Mouse (Mus musculus): ENCODE measurements around the gene Olfr288.
A peak's percentile ranks its signal among the peaks of the same experiment; 100 is the strongest.

Olfr288 gene

GRCm38 (mm10) chr15:98195442-98195841, at the start of gene Olfr288:
TSS of gene Olfr288 (minus strand) at chr15:98195542.
- DNase-seq (ENCODE audit: low read depth in 1 of 2, low spot score in 2 of 2): no peak

- DNase-seq (ENCODE audit: low read depth in 1 of 2, low spot score in 2 of 2): no peak
Observed at GRCm38 (mm10) chr15:98235442-98235841, 40.1 kb upstream of the Olfr288 start.

GRCm38 (mm10) chr15:98234350-98234749, 39.0 kb upstream of the Olfr288 start, which contains the start of gene Olfr286:
TSS of gene Olfr286 (minus strand) at chr15:98234450.
- DNase-seq (ENCODE audit: low read depth in 1 of 2, low spot score in 2 of 2): no peak

- no peak for DNase-seq (ENCODE audit: low read depth in 1 of 2, low spot score in 2 of 2)
Observed at GRCm38 (mm10) chr15:98226096-98226495, 30.8 kb upstream of the Olfr288 start.

GRCm38 (mm10) chr15:98225610-98226009, 30.3 kb upstream of the Olfr288 start:
- DNase-seq (ENCODE audit: low read depth in 1 of 2, low spot score in 2 of 2): no peak

- DNase-seq (ENCODE audit: low read depth in 1 of 2, low spot score in 2 of 2): no peak
Observed at GRCm38 (mm10) chr15:98222377-98222776, 27.0 kb upstream of the Olfr288 start.

GRCm38 (mm10) chr15:98220877-98221276, 25.5 kb upstream of the Olfr288 start, which contains the start of the genes Gm44579 and Olfr287:
TSS of gene Gm44579 (minus strand) at chr15:98220977.
TSS of gene Olfr287 (minus strand) at chr15:98221056.
- DNase-seq (ENCODE audit: low read depth in 1 of 2, low spot score in 2 of 2): no peak

- no peak for DNase-seq (ENCODE audit: low read depth in 1 of 2, low spot score in 2 of 2)
Observed at GRCm38 (mm10) chr15:98214130-98214529, 18.8 kb upstream of the Olfr288 start.

- no peak for DNase-seq (ENCODE audit: low read depth in 1 of 2, low spot score in 2 of 2)
Observed at GRCm38 (mm10) chr15:98213336-98213870, 18.1 kb upstream of the Olfr288 start.

GRCm38 (mm10) chr15:98209676-98210075, 14.3 kb upstream of the Olfr288 start:
- DNase-seq (ENCODE audit: low read depth in 1 of 2, low spot score in 2 of 2): no peak

- no peak for DNase-seq (ENCODE audit: low read depth in 1 of 2, low spot score in 2 of 2)
Observed at GRCm38 (mm10) chr15:98184456-98184855, 10.9 kb downstream of the Olfr288 start.

- no peak for DNase-seq (ENCODE audit: low read depth in 1 of 2, low spot score in 2 of 2)
Observed at GRCm38 (mm10) chr15:98181856-98182570, 13.3 kb downstream of the Olfr288 start.

GRCm38 (mm10) chr15:98181132-98181711, 14.1 kb downstream of the Olfr288 start:
- peak; percentile 37 to 44 for DNase-seq (ENCODE audit: low read depth in 1 of 2, low spot score in 2 of 2)

- no peak for DNase-seq (ENCODE audit: low read depth in 1 of 2, low spot score in 2 of 2)
Observed at GRCm38 (mm10) chr15:98180567-98181131, 14.7 kb downstream of the Olfr288 start.

- no peak for DNase-seq (ENCODE audit: low read depth in 1 of 2, low spot score in 2 of 2)
Observed at GRCm38 (mm10) chr15:98177320-98177719, 18.0 kb downstream of the Olfr288 start.

- no peak for DNase-seq (ENCODE audit: low read depth in 1 of 2, low spot score in 2 of 2)
Observed at GRCm38 (mm10) chr15:98173821-98174220, 21.5 kb downstream of the Olfr288 start.

GRCm38 (mm10) chr15:98172113-98172512, 23.2 kb downstream of the Olfr288 start:
- no peak for DNase-seq (ENCODE audit: low read depth in 1 of 2, low spot score in 2 of 2)

- no peak for DNase-seq (ENCODE audit: low read depth in 1 of 2, low spot score in 2 of 2)
Observed at GRCm38 (mm10) chr15:98170917-98171316, 24.4 kb downstream of the Olfr288 start.

GRCm38 (mm10) chr15:98170365-98170764, 25.0 kb downstream of the Olfr288 start:
- no peak for DNase-seq (ENCODE audit: low read depth in 1 of 2, low spot score in 2 of 2)

GRCm38 (mm10) chr15:98168622-98169004, 26.7 kb downstream of the Olfr288 start:
- no peak for DNase-seq (ENCODE audit: low read depth in 1 of 2, low spot score in 2 of 2)

- peak in 1 of 2 experiments; percentile 23 for DNase-seq (ENCODE audit: low read depth in 1 of 2, low spot score in 2 of 2)
Observed at GRCm38 (mm10) chr15:98167645-98168621, 27.4 kb downstream of the Olfr288 start.

Data from monocyte, adult 2 months (primary cell).